Mouse (Mus musculus): ENCODE data around the gene Gm9999. TPM values are rescaled to one million over a fixed set of nuclear protein-coding genes. Genes with fewer than 3 reads are reported as not detected.

Gene Gm9999
- total and polyA plus RNA-seq, 3 experiments, result not detected

DNA sequence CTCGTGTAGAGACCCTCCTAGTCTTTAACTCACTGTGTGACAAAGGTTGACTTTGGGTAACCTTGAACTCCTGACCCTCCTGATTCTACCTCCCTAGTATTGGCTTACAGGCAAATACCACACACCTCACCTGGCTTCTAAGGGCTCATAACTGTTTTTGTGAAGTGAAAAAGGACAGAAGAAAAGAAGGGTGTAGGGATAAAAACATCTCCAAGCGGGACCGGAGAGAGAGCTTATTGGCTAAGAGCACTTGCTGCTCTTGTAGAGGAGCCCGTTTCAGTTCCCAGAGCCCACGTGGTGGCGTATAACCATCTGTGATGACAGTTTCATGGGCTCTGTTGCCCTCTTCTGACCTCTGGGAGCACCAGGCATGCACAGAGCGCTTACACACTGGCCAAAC, 33.8 kb downstream of the Gm9999 start:
- Histone ChIP-seq H3K36me3 (ENCODE audit: control insufficient read depth, insufficient read depth, low read length) (no peaks in the 10 kb centered on the region), H3K27ac (no peak overlapping the region), H3K27me3 (ENCODE audit: control insufficient read depth, insufficient read depth, low read length) (no peaks in the 10 kb centered on the region), H3K4me3 (no peak overlapping the region), H3K4me1 (ENCODE audit: control insufficient read depth, insufficient read depth, low read length) (peaks cover 12% of the 10 kb centered on the region), H3K9ac (ENCODE audit: low read depth, low read length) (no peak overlapping the region), H3K79me2 (replicated peaks; ENCODE audit: control insufficient read depth, insufficient read depth, low read length) (no peaks in the 10 kb centered on the region)
- WGBS, result 79% methylated on average over 7 of the region's 7 CpGs
- intact Hi-C loops (cut with DNase I), result loop anchor here (5.0 kb wide), 1 partner anchor 305 kb away; the partner anchor contains the start of gene Saal1
- TF ChIP-seq POLR2A (IDR thresholded peaks at IDR 0.05; ENCODE audit: insufficient read depth, low read depth, low read length) (no peak), CTCF (IDR thresholded peaks at IDR 0.05) (no peak), EP300 (IDR thresholded peaks at IDR 0.05; ENCODE audit: insufficient read depth, low read depth, low read length) (no peak)
- DNase-seq, result no peak

DNA sequence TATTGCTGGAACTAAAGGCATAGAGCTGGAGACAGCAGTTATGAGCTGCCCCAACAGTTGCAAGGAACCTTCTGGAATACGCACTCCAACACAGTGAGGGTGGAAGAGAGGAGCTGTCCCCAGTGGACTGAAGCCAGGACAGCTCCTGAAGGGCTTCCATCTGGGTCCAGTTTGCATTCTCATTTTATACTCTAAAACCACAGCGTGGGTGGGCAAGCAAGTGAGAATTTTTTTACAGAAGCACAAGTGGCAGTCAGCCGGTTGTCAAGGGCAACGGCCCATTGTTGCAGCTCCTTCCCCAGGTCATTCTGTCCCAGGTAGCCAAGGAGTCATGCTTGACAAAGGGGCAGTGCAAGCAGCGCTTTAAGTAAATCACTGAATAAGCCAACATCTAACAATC, 36.3 kb downstream of the Gm9999 start:
- H3K4me1 ChIP-seq (ENCODE audit: control insufficient read depth, insufficient read depth, low read length), result peaks cover 8% of the 10 kb centered on the region
- H3K9ac ChIP-seq (ENCODE audit: low read depth, low read length), result no peak overlapping the region
- H3K27me3 ChIP-seq (ENCODE audit: control insufficient read depth, insufficient read depth, low read length), result no peaks in the 10 kb centered on the region
- no peaks in the 10 kb centered on the region for H3K79me2 ChIP-seq (replicated peaks; ENCODE audit: control insufficient read depth, insufficient read depth, low read length)
- no peak for TF ChIP-seq CTCF (IDR thresholded peaks at IDR 0.05)
- no peak for TF ChIP-seq EP300 (IDR thresholded peaks at IDR 0.05; ENCODE audit: insufficient read depth, low read depth, low read length)
- TF ChIP-seq POLR2A (IDR thresholded peaks at IDR 0.05; ENCODE audit: insufficient read depth, low read depth, low read length), result no peak
- DNase-seq, result no peak
- H3K4me3 ChIP-seq, result no peak overlapping the region
- no peak overlapping the region for H3K27ac ChIP-seq
- intact Hi-C loops (cut with DNase I), result loop anchor here (5.0 kb wide), 1 partner anchor 307 kb away; the partner anchor contains the start of gene Saal1
- H3K36me3 ChIP-seq (ENCODE audit: control insufficient read depth, insufficient read depth, low read length), result no peaks in the 10 kb centered on the region
- WGBS, result 77% methylated on average over 5 of the region's 5 CpGs

DNA sequence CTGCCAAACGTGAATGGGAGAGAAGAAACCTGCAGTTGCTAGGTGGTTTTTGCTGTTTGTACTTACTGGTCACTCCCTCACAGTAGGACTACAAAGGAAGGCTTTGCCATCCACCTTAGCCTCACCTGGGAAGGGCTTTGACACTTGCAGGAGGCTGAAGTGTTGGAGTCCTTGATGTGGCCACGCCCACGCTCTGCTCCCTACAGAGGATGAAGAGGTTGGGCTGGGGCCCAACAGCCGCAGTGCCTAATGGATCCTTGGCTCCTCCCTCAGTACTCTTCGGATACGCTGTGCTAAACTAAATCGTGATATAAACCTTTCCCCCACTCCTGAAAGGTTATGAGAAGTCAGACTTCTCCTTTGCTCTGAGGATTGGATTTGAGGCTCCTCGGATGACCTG, 37.6 kb downstream of the Gm9999 start:
- H3K4me1 ChIP-seq (ENCODE audit: control insufficient read depth, insufficient read depth, low read length), result peaks cover 4% of the 10 kb centered on the region; the same call in 1 of the 2 replicates
- intact Hi-C loops (cut with DNase I), result no loop called here
- H3K9ac ChIP-seq (ENCODE audit: low read depth, low read length), result no peak overlapping the region
- H3K79me2 ChIP-seq (replicated peaks; ENCODE audit: control insufficient read depth, insufficient read depth, low read length), result no peaks in the 10 kb centered on the region
- DNase-seq, result no peak
- no peak overlapping the region for H3K4me3 ChIP-seq
- TF ChIP-seq EP300 (IDR thresholded peaks at IDR 0.05; ENCODE audit: insufficient read depth, low read depth, low read length), result no peak
- TF ChIP-seq POLR2A (IDR thresholded peaks at IDR 0.05; ENCODE audit: insufficient read depth, low read depth, low read length), result no peak
- TF ChIP-seq CTCF (IDR thresholded peaks at IDR 0.05), result no peak
- H3K27me3 ChIP-seq (ENCODE audit: control insufficient read depth, insufficient read depth, low read length), result no peaks in the 10 kb centered on the region
- 22% methylated on average over 8 of the region's 8 CpGs for WGBS
- H3K36me3 ChIP-seq (ENCODE audit: control insufficient read depth, insufficient read depth, low read length), result no peaks in the 10 kb centered on the region
- H3K27ac ChIP-seq, result no peak overlapping the region

DNA sequence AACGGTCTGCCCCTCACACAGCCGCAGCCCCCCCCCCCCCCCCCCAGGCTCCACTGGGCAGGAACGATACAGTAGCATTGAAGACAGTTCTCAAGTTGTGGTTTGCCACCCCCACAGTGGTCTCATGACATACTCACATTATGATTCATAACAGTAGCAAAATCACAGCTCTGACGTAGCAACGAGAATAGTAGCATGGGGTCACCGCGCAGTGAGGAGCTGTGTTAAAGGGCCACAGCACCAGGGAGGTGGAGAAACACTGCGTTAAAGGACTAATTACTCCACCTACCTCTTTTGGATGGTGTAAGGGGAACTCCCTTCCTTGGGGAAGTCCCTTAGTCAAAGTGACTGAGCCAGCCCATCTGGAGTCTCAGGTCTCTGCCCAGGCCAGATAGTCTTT, 39.1 kb downstream of the Gm9999 start:
- intact Hi-C loops (cut with DNase I), result loop anchor here (2.0 kb wide), 1 partner anchor 30 kb away; no protein-coding TSS in a partner anchor
- TF ChIP-seq CTCF (IDR thresholded peaks at IDR 0.05) (no peak), EP300 (IDR thresholded peaks at IDR 0.05; ENCODE audit: insufficient read depth, low read depth, low read length) (no peak), POLR2A (IDR thresholded peaks at IDR 0.05; ENCODE audit: insufficient read depth, low read depth, low read length) (no peak)
- DNase-seq, result peak in 1 of 2 experiments; percentile 27
- Histone ChIP-seq H3K79me2 (replicated peaks; ENCODE audit: control insufficient read depth, insufficient read depth, low read length) (no peaks in the 10 kb centered on the region), H3K4me3 (no peak overlapping the region), H3K36me3 (ENCODE audit: control insufficient read depth, insufficient read depth, low read length) (no peaks in the 10 kb centered on the region), H3K27me3 (ENCODE audit: control insufficient read depth, insufficient read depth, low read length) (no peaks in the 10 kb centered on the region), H3K27ac (no peak overlapping the region), H3K4me1 (ENCODE audit: control insufficient read depth, insufficient read depth, low read length) (peaks cover 4% of the 10 kb centered on the region; the same call in 1 of the 2 replicates), H3K9ac (ENCODE audit: low read depth, low read length) (no peak overlapping the region)
- 23% methylated on average over 7 of the region's 8 CpGs for WGBS

DNA sequence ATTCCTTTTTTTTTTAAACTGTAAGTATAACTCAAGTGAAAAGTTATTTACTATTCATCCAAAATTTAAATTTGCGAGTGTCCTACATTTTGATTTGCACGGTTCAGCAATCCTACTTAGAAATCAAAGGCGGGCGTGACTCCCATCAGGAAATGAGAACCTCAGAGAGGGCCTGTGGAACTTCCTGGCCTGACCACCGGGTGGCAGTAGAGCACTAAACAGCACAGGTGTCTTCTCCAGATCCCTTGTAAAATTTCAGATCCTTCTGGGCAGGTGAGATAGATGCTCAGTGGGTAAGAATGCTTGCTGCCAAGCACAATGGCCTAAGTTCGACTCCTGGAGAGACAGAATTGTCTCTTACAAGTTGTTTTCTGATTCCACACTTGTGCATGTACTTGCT, 40.1 kb downstream of the Gm9999 start:
- DNase-seq, result peak; percentile 80 to 90
- H3K4me3 ChIP-seq, result no peak overlapping the region
- no peak overlapping the region for H3K27ac ChIP-seq
- intact Hi-C loops (cut with DNase I), result loop anchor here (1.0 to 2.0 kb wide), 3 partner anchors 29 to 127 kb away; no protein-coding TSS in a partner anchor
- TF ChIP-seq POLR2A (IDR thresholded peaks at IDR 0.05; ENCODE audit: insufficient read depth, low read depth, low read length) (no peak), EP300 (IDR thresholded peaks at IDR 0.05; ENCODE audit: insufficient read depth, low read depth, low read length) (peak; percentile 84)
- no peaks in the 10 kb centered on the region for H3K27me3 ChIP-seq (ENCODE audit: control insufficient read depth, insufficient read depth, low read length)
- H3K79me2 ChIP-seq (replicated peaks; ENCODE audit: control insufficient read depth, insufficient read depth, low read length), result no peaks in the 10 kb centered on the region
- no peaks in the 10 kb centered on the region for H3K36me3 ChIP-seq (ENCODE audit: control insufficient read depth, insufficient read depth, low read length)
- peaks cover 4% of the 10 kb centered on the region; the same call in 1 of the 2 replicates for H3K4me1 ChIP-seq (ENCODE audit: control insufficient read depth, insufficient read depth, low read length)
- no peak overlapping the region for H3K9ac ChIP-seq (ENCODE audit: low read depth, low read length)
- 3% methylated on average over 6 of the region's 6 CpGs for WGBS

DNA sequence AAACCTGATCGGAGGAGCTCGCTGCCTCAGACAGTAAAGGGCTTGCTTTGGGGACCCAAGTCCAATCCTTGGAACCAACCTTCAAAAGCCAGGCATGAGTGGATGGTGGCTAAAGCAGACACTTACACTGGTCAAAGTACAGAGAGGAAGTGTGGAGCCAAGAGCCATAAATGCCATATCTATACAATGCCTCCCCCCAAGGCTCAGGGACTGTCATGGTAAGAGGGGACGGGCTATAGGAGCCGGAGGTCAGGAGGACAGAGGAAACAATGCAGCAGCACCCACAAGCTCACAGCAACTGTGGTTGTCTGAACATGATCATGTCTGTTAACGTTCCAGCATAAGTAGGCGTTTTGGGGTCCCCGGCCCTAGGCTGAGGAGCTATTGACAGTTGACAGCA, 41.1 kb downstream of the Gm9999 start:
- Histone ChIP-seq H3K4me1 (ENCODE audit: control insufficient read depth, insufficient read depth, low read length) (peaks cover 4% of the 10 kb centered on the region; the same call in 1 of the 2 replicates), H3K27ac (no peak overlapping the region), H3K4me3 (no peak overlapping the region), H3K36me3 (ENCODE audit: control insufficient read depth, insufficient read depth, low read length) (no peaks in the 10 kb centered on the region), H3K9ac (ENCODE audit: low read depth, low read length) (no peak overlapping the region), H3K79me2 (replicated peaks; ENCODE audit: control insufficient read depth, insufficient read depth, low read length) (no peaks in the 10 kb centered on the region), H3K27me3 (ENCODE audit: control insufficient read depth, insufficient read depth, low read length) (no peaks in the 10 kb centered on the region)
- no peak for DNase-seq
- intact Hi-C loops (cut with DNase I), result no loop called here
- WGBS, result 92% methylated on average over 7 of the region's 7 CpGs
- no peak for TF ChIP-seq CTCF (IDR thresholded peaks at IDR 0.05)
- no peak for TF ChIP-seq POLR2A (IDR thresholded peaks at IDR 0.05; ENCODE audit: insufficient read depth, low read depth, low read length)
